In genomic region chr2:129569120-129569519, GRCm38 (mm10) we compare ENCODE assay signal across 27 mouse cellular contexts. TPM values are rescaled to one million over a fixed set of nuclear protein-coding genes. Genes with fewer than 3 reads are reported as not detected.
A peak's percentile ranks its signal among the peaks of the same experiment; 100 is the strongest.
DNase-seq lines count a peak whose midpoint lies in the region; ATAC-seq and TF ChIP-seq lines count a peak whose summit lies in the region.
"Had no signal": no experiment of that assay in that cellular context is flagged by ENCODE, and none has a peak within 500 bp of the region (broad histone marks: within the 10 kb centered on the region; RNA-seq: fewer than 3 reads in every experiment).

No protein-coding gene starts in this region.

- TF ChIP-seq CTCF in left cerebral cortex, adult 2 months (IDR thresholded peaks at IDR 0.05): no peak

- intact Hi-C loops in left cerebral cortex, adult 2 months (cut with DNase I): no loop called here

- no peak for DNase-seq in frontal cortex, postnatal 10 days (ENCODE audit: low spot score in 2 of 2)
- DNase-seq in left cerebral cortex, adult 2 months (ENCODE audit: extremely low spot score in 1 of 2, low spot score in 2 of 2): no peak
- DNase-seq in left cerebral cortex, adult 11 months (ENCODE audit: low spot score): no peak
- no peak for DNase-seq in kidney, adult 11 months
- DNase-seq: adrenal gland, adult 8-10 months; adrenal gland, postnatal 14 days; adrenal gland, postnatal 36 days; B cell, adult 2 months; cerebellum, adult 11 months; cerebellum, adult 18-20 months; cerebellum, adult 8-10 months; cerebellum, adult 9-11 months; cerebellum, postnatal 14 days; cerebellum, postnatal 36 days had no signal

- peak; percentile 39; the same call in 1 of the 2 replicates for ATAC-seq in frontal cortex, adult (ENCODE audit: low TSS enrichment)
- ATAC-seq: activated CD4-positive, CD25-positive, alpha-beta regulatory T cell, adult 4 months; CD4-positive, CD25-positive, alpha-beta regulatory T cell, adult 4 months; forebrain, embryonic 14.5 days; forebrain, embryonic 16.5 days; Patski had no signal

- H3K4me3 ChIP-seq in left cerebral cortex, adult 2 months: no peak overlapping the region
- H3K4me3 ChIP-seq: embryonic facial prominence, embryonic 10.5 days; embryonic facial prominence, embryonic 12.5 days; forebrain, embryonic 12.5 days had no signal

- H3K27ac ChIP-seq in left cerebral cortex, adult 2 months: peak overlapping the region; percentile 74
- H3K27ac ChIP-seq: embryonic facial prominence, embryonic 10.5 days; embryonic facial prominence, embryonic 12.5 days; forebrain, embryonic 12.5 days had no signal

RNA-seq across cellular contexts. Expression of gene Sirpa, which starts 23.5 kb away (rescaled TPM):
- total RNA-seq in left cerebral cortex, adult 2 months (2021): 100 to 1,000 TPM; 375 to 384 TPM

RNA-seq across cellular contexts. Expression of gene F830045P16Rik, which starts 32.7 kb away (rescaled TPM):
- 1 to 10 TPM in 1 of 2 experiments, under 1 TPM in 1; 0.47 to 1.3 TPM for total RNA-seq in left cerebral cortex, adult 2 months (2021)
- total RNA-seq: adrenal gland, adult 18-20 months; adrenal gland, adult 8-10 months; adrenal gland, postnatal 14 days; adrenal gland, postnatal 36 days; CH12.LX; common myeloid progenitor, adult 5-6 weeks; G1E had no signal
